Mouse (Mus musculus): ENCODE measurements around the gene Rerg.

The Rerg gene

DNA sequence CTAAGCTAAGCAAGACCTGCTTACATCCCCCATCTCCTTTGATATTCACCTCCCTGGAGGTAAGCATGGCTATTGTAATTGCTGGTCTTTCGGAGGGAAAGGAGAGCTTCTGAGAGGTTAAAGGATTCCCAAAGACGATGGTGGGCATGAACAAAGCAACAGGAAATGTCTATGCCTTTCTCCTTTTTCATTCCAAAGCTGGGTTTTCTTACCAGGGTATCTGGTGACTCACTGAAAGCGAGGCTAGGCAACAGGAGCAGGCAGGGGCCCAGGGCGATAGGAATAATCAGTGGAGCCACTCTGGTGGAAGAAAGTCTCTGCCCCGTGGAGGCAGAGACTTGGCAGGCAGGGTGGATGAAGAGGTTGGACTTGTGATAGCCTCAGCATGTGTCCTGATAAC lies at the start of gene Rerg:
Gene Rerg, minus strand, starts transcription at position 272 of the 400 bp plus-strand sequence.
- in situ Hi-C loops (cut with MboI, MseI) = loop anchor here (5.0 kb wide), 1 partner anchor 73 kb away; no protein-coding TSS in a partner anchor

DNA sequence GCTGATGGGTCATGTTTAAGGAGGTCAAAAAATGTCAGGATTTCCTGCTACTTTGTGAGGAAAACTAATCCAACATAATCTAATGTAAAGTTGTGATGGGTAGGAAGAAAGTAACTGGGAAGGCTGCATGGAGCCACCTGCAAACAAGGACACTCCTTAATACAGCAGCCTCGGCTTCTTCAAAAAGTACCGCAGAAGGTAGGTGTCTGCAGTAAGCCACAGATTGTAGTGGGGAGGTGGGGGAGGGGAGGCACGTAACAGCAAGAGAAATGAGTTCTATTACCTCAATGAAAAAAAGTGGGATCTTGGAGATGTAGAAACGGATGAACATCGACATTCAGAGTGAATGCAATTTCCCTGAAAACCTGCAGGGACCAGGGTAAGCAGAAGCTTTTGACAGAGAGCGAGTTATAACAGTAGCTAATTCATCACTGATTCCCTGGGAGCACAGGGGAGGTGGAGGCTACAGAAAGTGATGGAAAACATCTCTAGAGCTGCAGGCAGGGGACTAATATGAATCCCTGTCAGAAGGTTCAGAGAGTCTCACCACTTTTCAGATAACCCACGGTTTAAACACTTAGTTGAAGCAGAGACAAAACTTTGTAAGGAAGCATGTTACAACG lies 47.7 kb upstream of the Rerg start:
- in situ Hi-C loops (cut with MboI, MseI) = no loop called here

DNA sequence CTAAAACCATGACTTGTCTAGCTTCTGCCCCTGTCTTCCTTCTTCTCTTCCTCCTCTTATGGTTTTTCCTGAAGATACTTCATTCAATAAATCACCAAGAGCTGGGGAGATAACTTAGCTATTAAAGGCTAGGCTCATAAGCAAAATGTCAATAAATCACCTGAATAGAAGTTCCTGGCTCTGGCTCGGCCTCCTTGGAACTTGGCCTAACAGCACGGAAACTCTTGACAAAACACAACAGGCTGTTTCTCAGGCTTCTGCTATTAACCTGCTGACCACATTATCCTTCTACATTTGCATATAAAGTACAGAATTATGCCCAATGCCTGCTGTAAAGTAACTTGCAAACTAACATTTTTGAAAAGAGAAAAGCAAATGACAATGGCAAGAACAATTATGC lies 41.1 kb upstream of the Rerg start:
- in situ Hi-C loops (cut with MboI, MseI) = no loop called here

- in situ Hi-C loops (cut with MboI, MseI) = no loop called here
Measured at GRCm38 (mm10) chr6:137210991-137211390, 40.7 kb upstream of the Rerg start.

DNA sequence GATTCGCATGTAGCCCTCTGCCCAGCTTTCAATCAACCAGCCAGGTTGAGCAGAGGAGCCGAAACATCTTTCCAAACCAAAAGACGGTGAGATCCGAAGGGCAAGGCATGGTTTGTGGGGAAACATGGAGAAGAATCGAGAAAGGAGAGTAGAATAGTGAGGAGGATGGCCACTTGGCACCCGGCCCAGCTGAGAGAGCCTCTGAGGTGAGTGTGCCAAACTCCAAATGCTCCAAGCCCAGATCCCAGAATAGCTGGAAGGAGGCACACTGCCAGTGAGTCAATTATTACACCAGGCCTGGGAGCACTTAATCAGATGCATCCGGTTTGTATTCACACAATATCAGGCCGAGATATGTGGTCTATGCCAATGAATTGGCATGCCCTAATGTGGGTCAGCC lies 39.7 kb upstream of the Rerg start:
- in situ Hi-C loops (cut with MboI, MseI) = loop anchor here (10.0 kb wide), 2 partner anchors 195 to 515 kb away; no protein-coding TSS in a partner anchor

GRCm38 (mm10) chr6:137207126-137207525 lies 36.8 kb upstream of the Rerg start:
- in situ Hi-C loops (cut with MboI, MseI) = loop anchor here (10.0 kb wide), 2 partner anchors 198 to 518 kb away; no protein-coding TSS in a partner anchor

- in situ Hi-C loops (cut with MboI, MseI) = loop anchor here (10.0 kb wide), 2 partner anchors 199 to 519 kb away; no protein-coding TSS in a partner anchor
Measured at GRCm38 (mm10) chr6:137205662-137206400, 35.5 kb upstream of the Rerg start.

DNA sequence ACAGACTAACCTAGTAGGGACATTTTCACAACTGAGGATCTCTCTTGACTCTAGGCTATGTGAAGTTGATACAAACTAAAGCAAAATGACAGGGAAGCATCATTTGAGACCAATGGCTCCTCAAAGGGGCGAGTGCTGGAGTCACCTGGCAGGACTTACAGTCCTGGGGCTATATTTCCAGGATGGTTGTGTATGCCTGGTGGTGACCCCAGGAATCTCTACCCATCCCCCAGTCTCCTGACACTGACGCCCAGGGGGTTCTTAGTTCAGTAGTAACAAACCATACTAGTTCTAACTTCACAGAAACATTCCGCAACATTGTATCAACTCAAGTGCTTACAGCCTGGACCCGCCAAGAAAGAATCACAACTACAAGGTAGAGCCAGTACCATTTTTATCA lies 32.4 kb upstream of the Rerg start:
- in situ Hi-C loops (cut with MboI, MseI) = loop anchor here (10.0 kb wide), 2 partner anchors 202 to 522 kb away; no protein-coding TSS in a partner anchor

- in situ Hi-C loops (cut with MboI, MseI) = loop anchor here (10.0 kb wide), 2 partner anchors 203 to 523 kb away; no protein-coding TSS in a partner anchor
Measured at GRCm38 (mm10) chr6:137201578-137201977, 31.3 kb upstream of the Rerg start.

GRCm38 (mm10) chr6:137201166-137201565 lies 30.9 kb upstream of the Rerg start:
- in situ Hi-C loops (cut with MboI, MseI) = loop anchor here (10.0 kb wide), 2 partner anchors 204 to 524 kb away; no protein-coding TSS in a partner anchor

DNA sequence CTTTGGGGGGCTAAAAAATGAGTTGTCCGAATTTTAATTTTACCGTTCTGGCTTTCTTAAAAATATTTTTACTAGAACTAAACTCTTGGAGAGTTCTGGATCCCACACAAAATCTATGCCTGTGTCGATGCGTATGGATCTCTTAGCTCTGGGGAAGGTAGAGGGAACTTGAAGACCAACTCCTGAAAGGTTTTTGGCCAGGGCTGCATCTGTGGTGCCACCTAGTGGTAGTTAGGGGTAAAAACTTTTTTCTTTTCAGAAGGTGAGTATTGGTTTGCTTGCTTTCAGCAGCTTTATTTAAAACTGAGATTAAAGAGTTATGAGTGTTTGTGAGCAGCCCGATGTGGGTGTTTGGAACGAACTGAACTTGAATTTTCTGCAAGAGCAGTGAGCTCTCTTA lies 21.8 kb upstream of the Rerg start:
- in situ Hi-C loops (cut with MboI, MseI) = no loop called here

DNA sequence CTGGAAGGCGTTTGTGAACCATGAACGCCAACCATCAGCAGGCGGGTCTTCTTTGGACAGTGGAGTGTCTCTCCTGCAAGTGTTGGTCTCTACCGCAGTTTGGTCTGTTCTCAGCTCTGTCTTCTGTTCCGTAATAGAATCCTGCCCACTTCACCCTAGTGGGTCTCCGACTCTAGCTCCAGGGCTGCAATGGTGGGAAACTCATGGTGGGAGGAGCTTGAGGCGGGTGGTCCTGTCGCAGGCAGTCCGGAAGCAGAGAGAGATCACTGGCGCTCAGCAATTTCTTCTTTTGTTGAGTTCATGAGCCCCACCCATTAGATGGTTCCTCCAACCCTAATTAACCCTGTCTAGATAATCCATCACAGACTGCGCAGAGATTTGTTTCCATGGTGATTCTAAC lies 20.7 kb upstream of the Rerg start:
- in situ Hi-C loops (cut with MboI, MseI) = no loop called here

- in situ Hi-C loops (cut with MboI, MseI) = no loop called here
Measured at GRCm38 (mm10) chr6:137190577-137190976, 20.3 kb upstream of the Rerg start.

DNA sequence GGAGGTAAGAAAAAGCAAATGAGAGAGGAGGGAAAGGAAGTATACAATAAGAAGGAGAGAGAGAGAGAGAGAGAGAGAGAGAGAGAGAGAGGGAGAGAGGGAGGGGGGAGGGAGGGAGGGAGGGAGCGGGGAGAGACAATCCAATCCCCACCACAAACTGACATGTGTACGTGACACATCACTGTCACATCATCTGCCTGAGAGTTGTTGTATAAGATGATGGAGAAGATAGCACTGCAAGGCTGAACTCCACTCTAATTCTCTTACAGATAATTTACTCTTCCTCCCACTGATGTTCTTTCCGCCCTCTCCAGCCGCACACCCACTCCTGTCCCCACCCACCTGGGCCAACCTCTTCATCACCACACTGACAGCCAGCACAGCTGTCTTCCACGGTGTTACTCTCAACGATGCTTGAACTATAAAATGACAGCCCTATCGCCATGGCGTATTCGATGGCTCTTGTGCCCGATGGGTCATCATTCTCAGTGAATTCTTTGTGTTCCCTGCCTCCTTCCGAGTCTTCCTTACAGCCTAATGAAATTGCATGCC lies 18.2 kb upstream of the Rerg start:
- in situ Hi-C loops (cut with MboI, MseI) = no loop called here

DNA sequence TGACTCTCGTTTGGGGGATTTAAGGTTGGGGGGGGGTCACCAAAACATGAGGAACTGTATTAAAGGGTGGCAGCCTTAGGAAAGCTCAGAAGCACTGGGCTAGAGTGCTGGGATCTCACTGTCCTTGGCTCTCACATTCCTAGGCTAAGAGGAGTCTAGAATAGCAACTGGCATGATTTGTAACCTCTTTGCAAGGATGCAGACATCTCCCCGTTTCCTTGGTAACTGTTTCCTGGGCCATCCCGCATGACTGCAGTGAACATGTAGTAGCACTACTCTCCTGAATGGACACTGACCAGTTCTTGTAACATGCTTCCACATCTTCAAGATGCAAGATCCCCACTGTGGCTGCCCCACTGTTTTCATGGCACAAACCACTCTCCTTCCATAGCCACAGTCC lies 17.1 kb upstream of the Rerg start:
- in situ Hi-C loops (cut with MboI, MseI) = no loop called here

- in situ Hi-C loops (cut with MboI, MseI) = no loop called here
Measured at GRCm38 (mm10) chr6:137180636-137181035, 10.3 kb upstream of the Rerg start.

GRCm38 (mm10) chr6:137180115-137180514 lies 9.8 kb upstream of the Rerg start:
- in situ Hi-C loops (cut with MboI, MseI) = no loop called here

GRCm38 (mm10) chr6:137179026-137179425 lies 8.7 kb upstream of the Rerg start:
- in situ Hi-C loops (cut with MboI, MseI) = no loop called here

- in situ Hi-C loops (cut with MboI, MseI) = loop anchor here (5.0 kb wide), 1 partner anchor 73 kb away; no protein-coding TSS in a partner anchor
Measured at GRCm38 (mm10) chr6:137170646-137171045, 349 bp upstream of the Rerg start.

DNA sequence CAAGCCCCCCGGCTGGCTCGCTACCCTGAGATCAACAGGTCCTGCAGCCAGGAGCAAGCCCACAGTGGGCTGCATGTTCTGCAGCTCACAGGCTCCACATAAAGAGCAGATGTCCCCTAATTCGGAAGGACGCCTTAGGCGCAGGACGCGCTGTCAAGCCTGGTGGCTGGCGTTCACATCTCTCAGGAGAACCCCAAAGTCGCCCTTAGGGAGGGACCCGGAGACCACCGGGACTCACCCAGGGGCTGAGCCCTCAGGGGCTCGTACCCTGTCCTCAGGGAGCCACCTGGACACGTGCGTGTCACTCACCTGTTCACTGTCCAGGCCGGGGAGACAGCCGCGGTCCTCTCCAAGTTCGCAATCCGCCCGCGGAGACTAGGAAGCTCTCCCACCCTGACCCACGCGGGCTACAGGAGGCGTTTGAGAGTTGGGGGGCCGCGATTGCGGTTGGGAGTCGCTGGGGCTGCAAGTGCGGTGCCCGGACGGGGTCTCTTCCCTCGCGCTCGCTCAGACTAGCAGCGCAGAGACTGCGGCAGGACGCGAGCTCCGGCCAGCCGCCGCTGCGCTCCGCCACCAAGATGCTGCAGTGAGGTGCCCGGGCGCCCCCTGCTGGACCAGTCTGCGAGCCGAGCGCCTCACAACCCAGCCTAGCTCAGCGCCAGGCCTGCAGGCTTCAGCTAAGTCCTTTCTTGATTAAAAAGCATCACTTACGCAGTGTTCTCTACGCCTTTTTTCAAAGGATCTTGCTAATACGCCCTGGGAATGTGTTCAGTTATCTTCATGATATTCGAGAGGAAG lies 927 bp downstream of the Rerg start:
- in situ Hi-C loops (cut with MboI, MseI) = loop anchor here (5.0 kb wide), 1 partner anchor 117 kb away; no protein-coding TSS in a partner anchor

DNA sequence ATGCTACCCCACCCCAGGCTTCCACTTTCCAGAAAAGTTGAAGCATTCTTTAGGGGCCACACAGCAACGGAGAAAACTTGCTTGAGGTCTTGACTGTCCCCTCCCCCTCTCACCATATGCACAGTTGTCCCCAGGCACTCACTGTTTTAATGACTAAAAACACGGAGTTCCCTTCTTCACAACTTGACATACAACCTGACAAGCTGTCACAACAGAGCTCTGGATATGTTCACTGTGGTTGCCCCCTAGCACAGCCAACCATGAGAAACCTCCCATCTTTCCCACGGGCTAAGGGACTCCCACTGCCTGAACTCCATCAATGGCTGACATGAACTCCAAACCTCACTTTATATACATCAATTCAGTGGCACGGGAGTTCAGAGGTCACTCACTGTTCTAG lies 3.5 kb downstream of the Rerg start:
- in situ Hi-C loops (cut with MboI, MseI) = loop anchor here (5.0 kb wide), 1 partner anchor 115 kb away; no protein-coding TSS in a partner anchor
